Mouse (Mus musculus): ENCODE results near the gene Xpnpep3.
"Not testable (repeated sequence)": the region's sequence is repeated elsewhere in the genome, so short reads cannot be mapped to it uniquely, and the experiment has no call there.

Gene Xpnpep3

GRCm38 (mm10) chr15:81405008-81405407 lies 5.1 kb downstream of the Xpnpep3 start:
- no peak for DNase-seq

DNA sequence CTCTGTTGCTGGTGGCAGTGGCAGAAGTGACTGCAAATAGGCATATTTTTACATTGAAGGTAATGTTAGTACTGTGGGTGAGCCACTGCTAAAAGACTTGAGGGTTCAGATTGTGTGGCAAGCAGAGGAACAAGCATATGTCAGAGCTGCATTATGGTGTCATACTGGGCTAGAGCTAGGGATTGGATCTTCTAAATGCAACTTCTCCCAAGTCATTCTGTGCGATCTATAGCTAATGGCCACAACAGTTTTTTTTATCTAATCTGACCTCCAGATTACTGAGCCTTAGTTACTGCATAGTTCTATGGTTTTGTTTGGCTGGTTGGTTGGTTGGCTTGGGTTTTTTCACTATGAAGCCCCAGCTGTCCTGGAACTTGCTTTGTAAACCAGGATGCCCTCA lies 8.3 kb downstream of the Xpnpep3 start, which contains the start of gene Dnajb7:
TSS of gene Dnajb7 (minus strand) at position 101 of the 400 bp plus-strand sequence.
- DNase-seq = no peak

DNA sequence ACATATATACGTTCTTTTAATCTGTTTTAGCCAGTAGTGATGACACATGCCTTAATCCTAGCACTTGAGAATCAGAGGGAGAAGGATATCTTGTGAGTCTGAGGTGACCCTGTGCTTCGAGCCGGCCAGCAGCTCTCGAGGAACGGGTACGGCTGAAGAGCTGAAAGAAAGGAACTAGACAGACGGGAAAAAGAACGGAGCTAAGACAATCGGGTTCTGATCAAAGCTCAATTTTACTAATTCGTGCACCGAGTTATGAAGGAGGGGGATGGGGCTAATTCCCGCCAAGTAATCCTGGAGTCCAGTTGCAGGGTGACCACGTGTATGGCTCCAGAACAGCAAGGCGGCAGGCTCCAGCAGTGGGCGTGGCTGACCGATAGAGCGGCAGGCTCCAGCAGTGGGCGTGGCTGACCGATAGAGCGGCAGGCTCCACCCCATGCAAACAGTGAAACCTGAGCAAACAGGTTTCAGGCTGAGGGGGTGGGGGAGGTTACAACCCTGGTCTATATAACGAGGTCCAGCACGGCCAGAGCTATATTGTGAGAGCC lies 16.9 kb downstream of the Xpnpep3 start:
- DNase-seq = peak; percentile 81

DNA sequence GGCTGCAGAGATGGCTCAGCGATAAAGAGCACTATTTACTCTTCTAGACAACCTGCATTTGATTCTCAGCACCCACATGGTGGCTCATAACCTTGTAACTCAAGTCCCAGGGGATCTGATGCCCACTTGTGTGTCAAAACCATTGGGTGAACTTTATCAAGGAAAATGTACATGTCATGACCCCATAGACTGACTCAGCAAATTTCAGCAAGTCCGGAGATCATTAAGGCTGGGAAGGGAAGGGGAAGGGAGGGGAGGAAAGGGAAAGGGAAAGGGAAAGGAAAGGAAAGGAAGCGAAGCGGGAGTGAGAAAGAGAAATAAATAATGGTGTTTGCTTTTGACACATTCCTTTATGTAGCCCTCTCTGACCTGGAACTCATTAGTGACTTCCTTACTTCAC lies 18.1 kb downstream of the Xpnpep3 start:
- DNase-seq = no peak

- DNase-seq = peak; percentile 57
Observed at GRCm38 (mm10) chr15:81421454-81421853, 21.5 kb downstream of the Xpnpep3 start.

DNA sequence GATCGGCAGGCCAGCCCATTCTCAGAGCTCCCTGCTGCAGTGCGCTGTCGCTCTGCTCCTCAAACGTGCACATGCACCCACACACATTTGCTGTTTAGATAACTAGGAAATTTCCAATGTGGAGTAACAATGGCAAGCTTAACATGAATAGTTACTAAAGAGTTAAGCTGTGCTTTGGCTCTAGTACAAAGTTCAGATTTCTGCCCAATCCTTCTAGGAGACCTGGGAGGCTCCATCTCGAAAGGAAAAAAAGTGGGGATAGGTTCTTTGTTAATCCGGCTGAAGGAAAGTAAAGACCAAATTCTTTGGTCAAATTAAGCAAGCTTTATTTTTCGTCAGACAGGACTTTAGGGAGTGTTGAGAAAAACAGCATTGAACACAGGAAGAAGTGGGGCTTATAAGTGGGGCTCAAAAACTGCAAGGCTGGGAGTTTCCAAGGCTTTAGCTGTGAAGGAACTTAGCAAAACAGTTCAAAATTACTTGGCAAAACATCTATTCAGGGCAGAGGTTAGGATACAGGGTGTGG lies 22.3 kb downstream of the Xpnpep3 start:
- peak; percentile 36 for DNase-seq

GRCm38 (mm10) chr15:81425311-81425710 lies 25.4 kb downstream of the Xpnpep3 start:
- no peak for DNase-seq

DNA sequence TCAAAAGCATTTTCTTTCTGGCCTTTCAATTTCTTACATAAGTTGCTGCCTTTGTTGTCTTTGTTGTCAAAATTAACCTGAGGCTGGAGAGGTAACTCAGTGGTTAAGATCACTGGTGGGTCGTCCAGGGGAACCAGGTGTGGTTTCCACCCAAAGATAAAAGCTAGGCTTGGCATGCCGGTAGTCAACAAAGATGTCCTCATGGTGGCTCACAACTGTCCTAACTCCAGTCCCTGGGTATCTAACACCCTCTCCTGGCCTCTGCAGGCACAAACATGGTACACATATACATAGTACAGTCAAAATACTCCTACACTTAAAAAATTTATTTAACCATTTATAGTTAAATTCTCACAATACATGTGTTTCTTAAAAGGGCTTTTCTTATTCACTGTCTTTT lies 28.0 kb downstream of the Xpnpep3 start:
- no peak for DNase-seq

- DNase-seq = no peak
Observed at GRCm38 (mm10) chr15:81431195-81431594, 31.3 kb downstream of the Xpnpep3 start.

GRCm38 (mm10) chr15:81438345-81438744 lies 38.4 kb downstream of the Xpnpep3 start:
- DNase-seq = no peak

DNA sequence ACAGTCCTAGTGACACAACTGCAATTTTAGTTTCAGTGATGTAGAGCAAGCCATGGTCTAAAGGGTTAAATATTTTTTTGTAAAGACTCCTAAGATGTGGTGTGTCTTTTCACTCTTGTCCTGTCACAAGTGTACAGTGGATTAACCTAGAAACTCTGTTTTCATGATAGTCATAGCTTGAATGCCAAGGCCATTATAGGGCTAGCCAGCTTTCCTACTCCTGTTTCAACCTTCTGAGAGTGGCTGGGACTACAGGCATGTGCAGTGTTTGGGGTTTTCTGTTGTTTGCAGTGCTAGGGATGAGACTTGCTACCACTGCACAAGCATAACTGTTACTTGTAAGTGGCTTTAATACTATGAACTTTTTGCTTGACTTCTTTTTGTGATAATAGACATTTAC lies 39.3 kb downstream of the Xpnpep3 start:
- DNase-seq = no peak

- DNase-seq = no peak
Observed at GRCm38 (mm10) chr15:81448463-81448862, 48.5 kb downstream of the Xpnpep3 start.

- DNase-seq = no peak
Observed at GRCm38 (mm10) chr15:81461523-81461922, 61.6 kb downstream of the Xpnpep3 start.

GRCm38 (mm10) chr15:81465016-81465660 lies 65.2 kb downstream of the Xpnpep3 start:
- no peak for DNase-seq

GRCm38 (mm10) chr15:81465901-81466737 lies 66.2 kb downstream of the Xpnpep3 start, which contains the start of gene Rbx1:
Rbx1 (plus strand) TSS chr15:81466296.
- DNase-seq = peak; percentile 99

- no peak for DNase-seq
Observed at GRCm38 (mm10) chr15:81466738-81467113, 66.8 kb downstream of the Xpnpep3 start.

DNA sequence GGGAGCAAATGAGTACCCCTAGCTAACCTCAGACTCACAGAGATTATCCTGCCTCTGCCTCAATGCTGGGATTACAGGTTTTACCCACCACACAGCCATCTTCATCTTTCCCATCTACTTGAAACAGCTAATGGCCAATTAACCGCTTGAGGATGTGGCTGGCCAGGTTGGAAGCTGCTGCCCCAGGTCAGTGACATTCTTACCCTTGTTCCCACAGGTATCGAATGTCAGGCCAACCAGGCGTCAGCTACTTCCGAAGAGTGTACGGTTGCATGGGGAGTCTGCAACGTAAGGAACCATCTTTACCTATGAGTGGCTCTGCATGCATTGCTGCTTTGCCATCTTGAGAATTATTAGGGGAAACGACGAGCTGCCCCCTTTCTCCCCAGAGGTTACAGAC lies 70.8 kb downstream of the Xpnpep3 start:
- DNase-seq = no peak

- DNase-seq = no peak
Observed at GRCm38 (mm10) chr15:81472256-81472655, 72.3 kb downstream of the Xpnpep3 start.

- no peak for DNase-seq
Observed at GRCm38 (mm10) chr15:81475654-81476053, 75.7 kb downstream of the Xpnpep3 start.

DNA sequence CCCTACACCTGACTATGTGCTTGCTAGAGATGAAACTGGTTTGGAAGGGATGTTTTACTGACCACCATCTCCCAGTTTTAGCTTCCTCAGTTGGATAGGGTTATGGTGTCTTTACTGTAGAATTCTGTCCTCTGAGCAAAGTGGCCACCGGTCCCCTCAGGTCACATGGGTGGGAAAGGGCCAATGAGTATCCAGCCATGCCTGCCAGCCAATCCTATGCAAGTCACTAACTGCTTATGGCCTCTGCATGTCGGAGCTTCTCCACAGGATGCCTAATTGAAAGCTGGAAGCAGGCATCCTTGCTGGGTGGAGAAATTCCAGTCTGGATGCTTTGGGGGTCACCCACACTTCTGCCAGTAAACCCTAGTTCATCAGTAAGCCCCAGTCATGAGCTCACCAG lies 76.7 kb downstream of the Xpnpep3 start:
- no peak for DNase-seq

- DNase-seq = peak; percentile 48
Observed at GRCm38 (mm10) chr15:81479446-81480213, 79.7 kb downstream of the Xpnpep3 start.

DNA sequence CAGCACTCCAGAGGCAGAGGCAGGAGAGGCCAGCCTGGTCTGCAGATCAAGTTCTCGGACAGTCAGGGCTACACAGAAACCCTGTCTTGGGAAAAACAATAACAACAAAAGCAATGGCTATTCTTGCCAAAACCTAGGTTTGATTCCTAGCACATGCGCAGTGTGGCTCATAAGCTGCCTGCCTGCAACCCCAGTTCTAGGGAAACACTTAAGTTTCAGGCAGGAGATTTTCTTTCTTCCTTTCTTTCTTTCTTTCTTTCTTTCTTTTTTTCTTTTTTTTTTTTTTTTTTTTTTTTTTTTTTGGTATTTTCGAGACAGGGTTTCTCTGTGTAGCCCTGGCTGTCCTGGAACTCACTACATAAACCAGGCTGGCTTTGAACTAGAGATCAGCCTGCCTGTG lies 80.3 kb downstream of the Xpnpep3 start:
- not testable (repeated sequence) for DNase-seq

- DNase-seq = peak; percentile 78
Observed at GRCm38 (mm10) chr15:81480977-81481379, 81.0 kb downstream of the Xpnpep3 start.
